Mouse (Mus musculus): ENCODE data around the gene Stambpl1.
A peak's percentile ranks its signal among the peaks of the same experiment; 100 is the strongest.
"Not testable (repeated sequence)": the region's sequence is repeated elsewhere in the genome, so short reads cannot be mapped to it uniquely, and the experiment has no call there.

Stambpl1 gene

DNA sequence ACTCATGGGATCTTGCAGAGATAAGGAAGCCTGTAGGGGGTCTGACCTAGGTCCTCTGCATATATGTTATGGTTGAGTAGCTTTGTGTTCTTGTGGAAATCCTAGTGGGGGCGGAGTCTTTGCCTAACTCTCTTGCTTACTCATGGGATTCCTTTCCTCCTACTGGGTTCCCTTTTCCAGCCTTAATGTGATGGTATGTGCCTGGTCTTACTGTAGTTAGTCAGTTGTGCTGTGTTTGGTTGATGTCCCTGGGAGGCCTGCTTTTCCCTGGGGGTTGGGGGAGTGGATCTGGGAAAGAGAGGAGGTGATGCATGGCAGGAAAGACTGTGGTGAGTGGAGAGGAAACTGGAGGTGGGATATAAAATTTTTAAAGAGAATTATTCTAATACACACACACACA is 6.0 kb downstream of the Stambpl1 start:
- DNase-seq (ENCODE audit: low read depth, low spot score): no peak

DNA sequence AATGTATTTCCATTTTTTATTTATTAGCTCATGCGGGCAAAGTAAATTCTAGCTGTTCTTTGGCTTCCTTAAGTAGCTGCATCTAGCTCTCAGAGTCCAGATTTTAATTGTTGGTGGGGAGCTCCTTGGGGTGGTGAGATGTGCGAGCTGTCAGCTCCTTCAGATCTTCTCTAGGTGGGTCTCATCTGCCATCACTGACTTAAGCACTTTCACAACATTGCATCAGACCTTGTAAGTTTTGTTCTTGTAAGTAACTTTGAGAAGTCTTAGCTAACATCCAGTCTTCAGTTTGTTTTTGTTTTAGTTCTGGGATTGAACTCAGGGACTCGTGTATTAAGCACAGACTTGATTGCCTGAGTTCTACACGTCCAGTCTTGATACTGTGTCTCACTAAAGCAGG is 6.9 kb downstream of the Stambpl1 start:
- DNase-seq (ENCODE audit: low read depth, low spot score): no peak

DNA sequence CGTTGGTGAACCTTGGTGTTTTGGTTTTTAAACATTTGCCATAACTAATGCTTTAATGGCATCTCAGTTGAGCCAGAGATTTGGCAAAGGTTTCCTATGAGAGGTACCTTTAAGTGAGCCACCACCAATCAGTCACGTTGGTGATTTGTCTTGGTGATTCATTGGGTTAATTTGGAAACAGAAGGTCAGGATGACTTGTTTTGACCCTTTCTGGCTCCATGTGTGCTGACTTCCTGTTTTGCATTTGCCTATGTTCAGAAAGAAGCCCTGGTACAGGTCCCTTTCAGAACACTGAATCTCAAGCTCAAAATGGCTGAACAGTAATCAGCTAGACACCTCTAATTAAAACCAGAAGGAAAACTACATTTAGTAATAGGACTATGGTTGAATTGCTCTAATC is 7.5 kb downstream of the Stambpl1 start:
- peak; percentile 30 for DNase-seq (ENCODE audit: low read depth, low spot score)

DNA sequence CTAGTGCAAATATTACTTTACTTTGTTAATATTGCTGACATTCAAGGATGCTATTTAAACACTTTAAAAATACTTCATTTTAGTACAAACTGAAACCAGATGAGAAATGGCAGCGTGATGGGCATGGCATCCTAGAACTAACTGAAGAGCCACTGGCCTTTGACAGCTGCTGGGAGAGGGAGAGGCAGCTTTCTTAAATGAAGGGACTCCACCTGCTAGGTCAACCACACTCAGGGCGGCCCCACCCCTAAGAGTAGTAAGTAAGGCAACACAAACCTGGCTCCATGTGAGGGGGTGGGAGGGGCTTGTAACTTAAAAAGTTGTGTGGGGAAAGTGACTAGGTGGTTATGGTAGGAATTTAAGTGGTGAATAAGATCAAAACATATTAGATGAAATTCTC is 10.6 kb downstream of the Stambpl1 start:
- DNase-seq (ENCODE audit: low read depth, low spot score): peak; percentile 25

DNA sequence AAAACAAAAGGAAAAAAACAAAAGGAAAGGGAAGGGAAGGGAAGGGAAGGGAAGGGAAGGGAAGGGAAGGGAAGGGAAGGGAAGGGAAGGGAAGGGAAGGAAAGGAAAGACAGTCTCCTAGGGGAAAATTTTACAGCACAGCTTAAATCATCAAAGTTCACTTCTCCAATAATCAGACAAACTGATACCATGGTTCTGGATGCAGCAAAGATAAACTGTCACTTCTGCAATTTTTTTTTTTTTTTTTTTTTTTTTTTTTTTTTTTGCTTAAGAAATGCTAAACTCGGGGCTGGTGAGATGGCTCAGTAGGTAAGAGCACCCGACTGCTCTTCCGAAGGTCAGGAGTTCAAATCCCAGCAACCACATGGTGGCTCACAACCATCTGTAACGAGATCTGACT is 14.1 kb downstream of the Stambpl1 start:
- not testable (repeated sequence) for DNase-seq (ENCODE audit: low read depth, low spot score)

DNA sequence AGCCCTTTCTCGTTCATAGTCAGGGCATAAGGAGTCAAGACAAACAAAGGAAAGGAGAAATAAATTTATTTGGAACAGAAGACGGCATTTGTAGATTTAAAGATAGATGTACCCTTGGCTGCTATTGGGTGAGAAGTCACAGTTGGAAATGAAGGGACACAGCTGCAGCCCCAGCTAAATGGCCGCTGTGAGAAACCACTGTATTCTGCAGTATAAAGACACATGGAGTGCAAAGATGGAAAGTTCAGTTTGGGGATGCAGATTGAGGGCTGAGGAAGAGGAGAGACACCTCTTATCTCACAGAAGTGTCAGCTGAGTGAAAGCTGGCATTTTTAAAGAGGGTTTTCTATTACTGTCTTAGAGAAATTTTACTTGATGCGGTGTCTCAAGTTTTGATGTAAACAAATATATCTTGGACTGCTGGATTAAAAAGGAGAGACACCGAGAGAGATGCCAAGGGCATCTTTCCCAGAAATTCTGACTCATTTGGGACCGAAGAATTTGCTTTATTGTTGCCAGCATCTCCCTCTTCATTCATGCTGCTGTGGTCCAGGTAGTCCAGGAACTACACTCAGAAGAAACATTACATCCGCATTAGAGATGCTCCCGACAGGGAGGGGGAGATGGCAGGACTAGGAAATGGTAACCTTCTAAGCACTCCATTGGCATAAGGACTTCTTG is 14.9 kb downstream of the Stambpl1 start:
- DNase-seq (ENCODE audit: low read depth, low spot score): no peak

DNA sequence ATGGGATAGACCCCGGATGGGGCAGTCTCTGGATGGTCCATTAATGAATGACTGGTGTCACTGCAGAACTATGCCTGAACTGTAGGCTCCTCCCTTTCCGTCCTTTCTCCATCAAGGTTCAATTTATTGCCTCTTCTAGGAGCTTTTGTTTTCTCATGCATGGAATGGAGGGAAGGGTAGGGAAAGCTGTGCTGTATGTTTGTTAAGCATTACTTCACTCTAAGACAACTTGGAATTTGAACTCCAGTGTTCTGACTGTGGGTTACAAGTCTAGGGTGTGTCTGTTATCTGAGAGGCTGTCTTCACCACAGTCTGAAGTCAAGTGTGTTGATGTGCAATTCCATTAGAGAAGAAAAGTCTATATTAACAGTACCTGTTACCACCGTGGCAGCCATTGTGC is 17.0 kb downstream of the Stambpl1 start:
- DNase-seq (ENCODE audit: low read depth, low spot score): no peak

DNA sequence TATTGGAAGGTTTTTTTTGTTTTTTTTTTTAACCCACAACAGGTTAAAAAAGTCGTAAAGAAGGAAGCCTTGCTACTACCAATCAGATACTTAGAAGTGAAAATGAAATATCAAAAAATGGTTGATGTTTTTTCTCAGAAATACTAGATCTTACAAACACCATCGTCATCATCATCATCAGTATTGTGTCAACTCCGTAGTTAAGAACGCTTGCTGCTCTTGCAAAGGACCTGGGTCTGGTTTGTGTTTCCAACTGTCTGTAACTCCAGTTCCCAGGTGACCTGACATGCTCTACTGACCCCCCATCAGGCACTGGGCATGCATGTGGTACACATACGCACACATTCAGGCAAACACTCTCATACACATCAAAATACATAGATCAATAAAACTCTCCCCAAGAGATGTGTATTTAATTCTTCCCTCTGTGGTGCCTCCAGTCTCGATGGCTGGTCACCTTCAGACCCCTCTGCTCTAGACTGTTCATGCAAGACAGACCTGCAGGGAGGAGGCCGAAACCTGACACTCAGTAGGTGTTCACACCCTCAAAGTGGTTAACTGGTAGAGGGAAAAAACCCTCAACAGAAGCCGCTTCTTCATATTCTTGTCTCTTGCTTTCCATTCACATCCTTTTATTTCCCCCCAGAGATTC is 18.0 kb downstream of the Stambpl1 start:
- DNase-seq (ENCODE audit: low read depth, low spot score): no peak

DNA sequence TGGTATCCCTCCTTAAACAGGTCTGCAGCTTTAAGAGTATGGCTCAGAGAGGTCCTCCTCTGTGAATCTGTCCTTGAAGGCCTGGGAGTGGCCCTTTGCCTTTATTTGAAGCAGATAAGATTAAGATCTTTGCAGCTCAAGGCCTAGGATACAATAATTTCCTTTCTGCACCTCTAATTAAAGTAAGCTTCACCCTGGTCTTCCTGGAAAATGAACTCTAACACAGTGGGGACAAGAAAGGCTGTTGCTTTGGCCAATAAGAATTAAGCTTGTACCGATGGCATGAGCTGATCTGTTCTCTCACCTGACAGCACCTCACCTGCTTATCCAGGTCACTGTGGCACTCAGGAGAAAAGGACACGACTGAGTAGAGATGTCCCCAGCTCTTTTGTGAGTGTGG is 18.8 kb downstream of the Stambpl1 start:
- no peak for DNase-seq (ENCODE audit: low read depth, low spot score)

DNA sequence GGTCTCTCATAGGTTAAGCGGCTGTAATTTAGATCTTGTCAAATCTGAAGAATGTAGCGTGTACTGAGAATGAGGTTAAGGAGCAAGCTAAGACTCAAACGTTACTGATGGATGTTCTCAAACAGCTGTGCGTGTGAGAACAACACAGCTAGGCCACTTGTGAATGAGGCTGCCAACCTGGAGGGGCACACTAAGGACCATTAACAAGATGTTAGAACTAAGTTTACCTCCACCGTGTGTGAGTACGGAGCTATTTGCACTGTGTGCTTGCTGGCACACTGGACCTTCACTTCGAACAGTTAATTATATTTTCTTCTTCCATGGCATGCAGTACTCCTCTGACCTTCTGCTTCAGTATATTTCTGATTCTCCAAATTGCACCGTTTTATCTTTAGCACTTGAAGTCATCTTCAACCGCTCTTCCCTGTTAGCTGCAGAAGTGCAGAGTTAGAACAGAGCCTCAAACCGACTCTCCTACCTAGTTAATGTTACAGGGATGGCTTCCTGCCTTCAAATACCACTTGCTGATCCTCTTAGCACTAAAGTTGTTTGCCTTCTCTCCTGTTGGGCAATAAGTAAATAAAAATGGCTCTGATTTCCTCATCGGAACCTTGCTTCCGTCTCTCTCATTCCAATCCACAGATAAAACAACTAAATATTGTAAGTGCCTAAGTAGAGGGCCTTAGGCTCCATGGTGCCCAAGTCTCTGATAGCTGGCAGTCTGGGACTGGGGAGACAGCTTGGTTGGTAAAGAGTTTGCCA is 20.6 kb downstream of the Stambpl1 start:
- no peak for DNase-seq (ENCODE audit: low read depth, low spot score)

DNA sequence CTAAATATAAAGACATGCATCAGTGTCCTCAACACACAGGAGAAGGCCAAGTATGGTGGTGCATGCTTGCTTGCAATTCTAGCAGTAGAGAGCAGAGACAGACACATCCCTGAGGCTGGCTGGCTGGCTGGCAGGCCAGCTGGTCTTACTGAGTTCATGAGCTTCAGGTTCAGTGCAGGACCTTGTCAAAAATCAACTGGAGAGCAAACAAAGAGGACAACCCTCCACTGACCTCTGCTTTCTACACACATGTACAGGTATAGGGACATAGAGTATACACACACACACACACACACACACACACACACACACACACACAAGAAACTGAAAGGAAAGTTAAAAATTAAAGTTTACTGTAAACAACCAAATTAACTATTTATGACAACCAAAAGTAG is 21.2 kb downstream of the Stambpl1 start:
- no peak for DNase-seq (ENCODE audit: low read depth, low spot score)

DNA sequence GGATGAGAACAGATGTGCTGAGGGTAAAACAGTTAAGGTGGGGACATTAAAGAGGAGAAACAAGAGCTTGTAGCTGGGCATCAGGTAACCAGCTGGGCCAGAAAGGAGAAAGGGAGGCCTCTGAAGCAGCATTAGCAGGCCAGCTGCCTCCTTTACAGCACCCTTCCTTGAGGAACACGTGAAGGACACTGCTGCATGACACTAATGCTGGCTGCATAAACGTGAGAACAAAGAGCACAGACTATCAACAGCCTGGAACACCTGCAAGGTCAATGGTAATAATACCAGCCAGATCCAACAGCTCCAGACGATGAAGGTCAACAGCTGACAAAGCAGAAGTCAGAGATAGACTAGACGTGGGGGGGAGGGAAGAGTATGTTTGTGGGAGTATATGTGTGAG is 22.1 kb downstream of the Stambpl1 start:
- no peak for DNase-seq (ENCODE audit: low read depth, low spot score)

DNA sequence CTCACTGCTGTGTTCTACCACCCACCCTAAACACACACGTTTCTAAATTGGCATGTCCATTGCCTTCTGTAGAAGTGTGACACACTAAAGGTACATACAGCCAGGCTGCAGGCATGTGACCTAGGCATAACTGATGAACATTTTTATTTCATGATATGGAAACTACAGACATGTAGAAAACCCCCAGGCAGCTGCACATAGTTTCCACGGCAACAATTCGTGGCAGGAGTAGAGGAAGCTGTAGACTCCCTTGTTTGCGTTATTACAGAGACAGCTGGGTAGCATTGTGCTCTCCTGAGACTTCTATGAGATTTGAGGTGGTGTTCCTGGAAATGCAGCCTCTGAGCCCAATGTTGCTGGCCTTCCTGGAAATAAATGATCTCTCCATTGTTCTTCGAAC is 24.9 kb downstream of the Stambpl1 start:
- peak; percentile 52 for DNase-seq (ENCODE audit: low read depth, low spot score)

DNA sequence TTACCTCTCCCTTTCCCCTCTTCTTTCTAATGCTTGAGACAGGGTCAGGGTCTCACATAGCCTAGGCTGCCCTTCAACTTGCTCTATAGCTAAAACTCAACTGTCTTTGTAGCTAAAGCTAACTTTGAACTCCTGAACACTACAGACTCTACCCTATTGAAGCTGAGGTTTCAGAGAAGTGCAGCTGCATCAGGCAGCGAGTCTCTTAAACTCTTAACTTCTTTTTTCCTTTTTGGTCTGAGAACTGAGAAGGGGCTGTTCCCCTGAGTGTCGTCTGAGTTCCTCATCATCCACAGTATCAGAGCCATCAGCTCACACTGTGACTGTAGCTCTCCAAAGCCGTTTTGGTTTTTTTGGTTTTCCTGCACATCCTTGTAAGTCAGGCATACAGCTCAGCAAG is 25.7 kb downstream of the Stambpl1 start:
- DNase-seq (ENCODE audit: low read depth, low spot score): no peak

DNA sequence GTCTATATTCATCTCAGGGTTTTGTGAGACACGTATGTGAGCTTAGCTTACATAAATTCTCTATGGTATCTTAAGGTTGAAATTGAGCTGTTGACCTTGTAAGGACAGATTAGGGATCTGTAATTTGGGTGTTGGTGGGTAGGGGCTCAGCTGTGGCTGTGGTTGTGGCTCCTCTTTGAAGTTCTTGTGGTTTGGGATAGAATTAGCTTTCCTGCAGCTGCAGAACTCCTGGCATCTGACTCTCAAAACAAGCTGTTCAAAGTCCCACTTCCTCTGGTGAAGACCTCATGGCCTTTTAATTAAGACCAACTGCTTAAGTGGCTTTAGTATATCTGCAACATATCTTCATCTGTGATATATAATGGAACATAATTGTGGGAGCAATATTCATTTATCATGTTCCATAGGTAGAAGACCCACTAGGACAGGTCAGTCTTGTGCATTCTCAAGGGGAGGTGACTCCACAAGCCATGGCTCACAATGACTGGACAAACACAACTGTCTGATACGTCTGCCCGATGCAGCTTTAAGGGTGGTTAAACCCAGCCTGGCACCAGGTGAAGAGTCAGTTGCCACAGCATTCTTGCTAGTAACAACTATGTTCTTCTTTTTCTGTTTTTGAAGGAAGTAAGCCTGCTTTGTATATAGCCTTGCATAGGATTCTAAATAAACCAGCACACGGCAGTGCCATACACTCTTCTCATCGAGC is 27.4 kb downstream of the Stambpl1 start:
- no peak for DNase-seq (ENCODE audit: low read depth, low spot score)

DNA sequence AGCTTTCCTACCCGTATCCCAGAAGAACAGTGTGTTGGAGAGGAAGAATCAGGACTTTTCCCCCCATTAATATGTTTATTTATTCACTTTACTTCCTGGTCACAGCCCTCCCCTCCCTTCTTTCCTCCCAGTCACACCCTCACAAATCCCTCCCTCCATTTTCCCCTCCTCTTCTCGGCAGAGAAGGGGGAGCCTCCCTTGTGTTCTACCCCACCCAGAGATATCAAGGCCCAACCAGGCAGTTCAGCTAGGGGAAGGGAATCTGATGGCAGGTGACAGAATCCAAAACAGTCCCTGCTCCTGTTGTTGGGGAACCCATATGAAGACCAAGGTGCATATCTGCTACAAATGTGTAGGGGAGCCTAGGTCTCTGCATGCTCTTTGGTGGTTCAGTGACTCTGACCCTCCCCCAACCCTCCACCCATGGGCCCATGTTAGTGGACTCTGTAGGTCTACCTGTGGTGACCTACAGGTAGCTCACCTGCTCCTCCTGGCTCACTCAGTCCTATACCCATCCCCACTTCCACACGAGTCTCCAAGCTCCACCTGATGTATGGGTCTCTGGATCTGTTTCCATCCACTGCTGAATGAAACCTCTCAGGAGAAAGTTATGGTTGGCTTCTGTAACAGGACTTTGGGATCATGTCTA is 28.8 kb downstream of the Stambpl1 start:
- DNase-seq (ENCODE audit: low read depth, low spot score): no peak

DNA sequence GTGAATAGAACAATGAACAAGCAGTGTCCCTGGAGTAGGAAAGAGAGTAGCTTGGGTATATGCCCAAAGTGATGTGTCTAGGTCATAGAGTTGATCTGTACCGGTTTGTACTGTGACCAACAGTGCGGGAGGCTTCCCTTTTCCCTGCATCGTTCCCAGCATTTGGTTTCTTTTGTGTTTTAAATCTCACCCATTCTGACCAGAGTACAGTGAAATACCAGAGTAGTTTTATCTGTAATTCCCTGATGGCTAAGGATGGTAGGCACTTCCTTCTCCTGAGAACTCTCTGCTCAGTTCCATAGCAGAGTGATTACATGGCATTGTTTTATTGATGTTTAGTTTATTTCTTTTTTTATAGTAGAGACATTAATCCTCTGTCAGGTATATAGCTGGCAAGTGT is 30.8 kb downstream of the Stambpl1 start:
- DNase-seq (ENCODE audit: low read depth, low spot score): no peak

DNA sequence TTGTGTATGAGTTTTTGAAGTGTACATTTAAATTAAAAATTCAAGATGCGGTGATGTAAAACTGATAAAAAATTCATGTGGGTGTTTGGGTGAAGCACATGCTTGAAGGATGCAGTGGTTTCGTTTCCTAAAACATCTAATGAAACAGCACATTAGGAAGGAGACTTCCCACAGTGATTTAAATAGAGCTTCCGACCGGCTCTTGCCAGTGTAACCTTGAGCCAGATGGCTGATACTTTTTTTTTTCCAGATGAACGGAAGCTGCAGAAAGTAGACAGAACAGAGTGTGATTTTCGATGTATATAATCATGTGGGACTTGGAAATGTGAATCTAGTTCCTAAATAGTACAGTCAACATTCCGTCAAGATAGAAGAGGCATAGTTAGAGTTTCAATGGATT is 39.6 kb downstream of the Stambpl1 start:
- no peak for DNase-seq (ENCODE audit: low read depth, low spot score)

DNA sequence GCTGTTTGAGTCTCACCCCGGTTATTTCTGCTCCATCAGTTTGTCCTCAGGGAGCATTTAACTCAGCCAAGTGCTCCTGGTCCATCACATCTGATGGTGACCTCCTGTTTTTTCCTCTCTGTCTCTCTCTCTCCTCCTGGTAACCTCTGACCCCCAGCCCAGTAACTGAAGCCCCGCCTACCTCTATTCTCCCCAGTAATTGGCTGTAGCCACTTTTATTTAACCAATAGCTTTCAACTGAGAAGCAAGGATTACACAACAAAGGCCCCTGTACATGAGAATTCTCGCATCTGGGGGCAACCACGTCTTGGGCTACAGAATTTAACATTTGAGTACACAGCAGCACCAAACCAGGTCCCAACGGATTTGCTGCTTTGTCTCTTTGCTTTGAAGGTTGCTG is 40.3 kb downstream of the Stambpl1 start:
- DNase-seq (ENCODE audit: low read depth, low spot score): no peak

DNA sequence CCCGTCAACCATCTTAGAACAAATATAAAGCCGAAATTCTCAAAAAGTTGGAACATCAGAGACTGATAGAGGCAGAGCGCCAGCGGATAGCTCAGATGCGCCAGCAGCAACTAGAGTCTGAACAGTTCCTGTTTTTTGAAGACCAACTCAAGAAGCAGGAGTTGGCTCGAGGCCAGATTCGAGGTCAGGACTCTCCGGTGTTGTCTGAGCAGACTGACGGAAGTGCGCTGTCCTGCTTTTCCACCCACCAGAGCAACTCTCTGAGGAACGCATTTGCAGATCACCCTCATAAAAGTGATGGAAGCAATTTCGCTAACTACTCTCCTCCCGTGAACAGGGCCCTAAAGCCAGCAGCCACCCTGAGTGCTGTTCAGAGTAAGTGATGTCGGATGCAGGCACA is 41.9 kb downstream of the Stambpl1 start:
- peak; percentile 38 for DNase-seq (ENCODE audit: low read depth, low spot score)

DNA sequence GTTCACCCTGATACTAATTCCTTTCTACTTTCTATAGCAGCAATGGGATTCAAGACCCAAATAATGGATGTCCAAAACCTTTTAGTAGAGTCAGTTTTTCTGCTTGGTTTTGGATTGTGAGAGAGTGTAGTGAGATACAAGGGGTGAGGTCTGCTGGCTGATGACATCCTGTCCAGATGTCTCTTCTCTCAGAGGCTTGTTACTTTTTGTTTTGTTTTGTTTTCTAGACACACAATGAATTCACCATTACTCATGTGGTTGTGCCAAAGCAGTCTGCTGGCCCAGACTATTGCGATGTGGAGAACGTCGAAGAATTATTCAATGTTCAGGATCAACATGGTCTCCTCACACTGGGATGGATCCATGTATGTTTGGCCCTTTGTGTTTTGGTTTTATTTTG is 44.0 kb downstream of the Stambpl1 start:
- no peak for DNase-seq (ENCODE audit: low read depth, low spot score)

DNA sequence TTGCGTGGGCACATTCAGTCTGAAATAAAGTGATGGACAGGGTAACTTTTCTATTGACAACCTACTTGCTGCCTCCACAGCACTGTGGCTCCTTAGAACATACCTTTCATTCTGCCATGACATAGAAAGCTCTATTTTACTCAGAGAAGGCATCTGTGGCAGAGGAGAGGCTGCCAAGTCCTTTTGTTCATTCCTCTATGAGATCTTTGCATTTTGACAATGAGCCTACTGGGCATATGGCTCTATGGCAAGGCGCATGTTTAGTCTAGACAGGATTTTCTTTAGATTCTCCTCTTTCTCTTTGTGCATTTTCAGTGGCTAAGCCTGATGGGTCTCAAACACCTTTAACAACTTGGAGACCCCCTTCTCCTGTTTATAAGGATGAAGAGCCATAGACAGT is 45.7 kb downstream of the Stambpl1 start:
- no peak for DNase-seq (ENCODE audit: low read depth, low spot score)

Measured in CD4-positive helper T cell, adult 2 months (primary cell).